Mouse (Mus musculus): Measurements from ENCODE around the gene Il1r2. TPM values are rescaled to one million over a fixed set of nuclear protein-coding genes. Genes with fewer than 3 reads are reported as not detected.

The Il1r2 gene
- polyA plus RNA-seq, 1 experiment from 2014 or later = 4.7 TPM

- no peak overlapping the region for H3K4me2 ChIP-seq (replicated peaks)
- 71% methylated on average over 9 of the region's 9 CpGs for WGBS
- H3K4me1 ChIP-seq = no peaks in the 10 kb centered on the region; the same call in 1 of the 2 replicates
- no peak overlapping the region for H3K27ac ChIP-seq (replicated peaks)
- H3K9ac ChIP-seq = no peak overlapping the region
- no peaks in the 10 kb centered on the region for H3K27me3 ChIP-seq
- H3K9me3 ChIP-seq (replicated peaks) = no peaks in the 10 kb centered on the region
- no peaks in the 10 kb centered on the region for H3K36me3 ChIP-seq
- H3K4me3 ChIP-seq (replicated peaks) = no peak overlapping the region
- ATAC-seq (ENCODE audit: insufficient number of reproducible peaks, low FRiP score, low TSS enrichment, low read depth) = no peak
These were observed 12.5 kb upstream of the Il1r2 start for GRCm38 (mm10) chr1:40061359-40061758.

- Histone ChIP-seq H3K27ac (replicated peaks) (no peak overlapping the region), H3K4me3 (replicated peaks) (no peak overlapping the region), H3K27me3 (no peaks in the 10 kb centered on the region), H3K4me2 (replicated peaks) (no peak overlapping the region), H3K4me1 (no peaks in the 10 kb centered on the region; the same call in 1 of the 2 replicates), H3K36me3 (no peaks in the 10 kb centered on the region), H3K9ac (no peak overlapping the region), H3K9me3 (replicated peaks) (no peaks in the 10 kb centered on the region)
- ATAC-seq (ENCODE audit: insufficient number of reproducible peaks, low FRiP score, low TSS enrichment, low read depth) = no peak
- 61% methylated on average over 4 of the region's 4 CpGs for WGBS
These were observed 10.5 kb upstream of the Il1r2 start for GRCm38 (mm10) chr1:40063409-40063808.

- H3K27me3 ChIP-seq = no peaks in the 10 kb centered on the region
- no peaks in the 10 kb centered on the region for H3K4me1 ChIP-seq
- H3K36me3 ChIP-seq = no peaks in the 10 kb centered on the region
- H3K4me2 ChIP-seq (replicated peaks) = no peak overlapping the region
- no peak overlapping the region for H3K27ac ChIP-seq (replicated peaks)
- no peak overlapping the region for H3K9ac ChIP-seq
- no peak overlapping the region for H3K4me3 ChIP-seq (replicated peaks)
- WGBS = 91% methylated on average over 8 of the region's 8 CpGs
- ATAC-seq (ENCODE audit: insufficient number of reproducible peaks, low FRiP score, low TSS enrichment, low read depth) = no peak
- H3K9me3 ChIP-seq (replicated peaks) = no peaks in the 10 kb centered on the region
These were observed 9.4 kb upstream of the Il1r2 start for GRCm38 (mm10) chr1:40064508-40064907.

- H3K4me2 ChIP-seq (replicated peaks) = no peak overlapping the region
- 76% methylated on average over 4 of the region's 4 CpGs for WGBS
- no peaks in the 10 kb centered on the region for H3K27me3 ChIP-seq
- no peak overlapping the region for H3K4me3 ChIP-seq (replicated peaks)
- no peaks in the 10 kb centered on the region for H3K4me1 ChIP-seq
- H3K36me3 ChIP-seq = no peaks in the 10 kb centered on the region
- H3K9me3 ChIP-seq (replicated peaks) = no peaks in the 10 kb centered on the region
- no peak overlapping the region for H3K9ac ChIP-seq
- ATAC-seq (ENCODE audit: insufficient number of reproducible peaks, low FRiP score, low TSS enrichment, low read depth) = no peak
- no peak overlapping the region for H3K27ac ChIP-seq (replicated peaks)
These were observed 1.3 kb upstream of the Il1r2 start for GRCm38 (mm10) chr1:40072558-40072957.

GRCm38 (mm10) chr1:40077328-40077727, 3.4 kb downstream of the Il1r2 start:
- WGBS = 100% methylated on average over 2 of the region's 2 CpGs
- H3K27ac ChIP-seq (replicated peaks) = no peak overlapping the region
- no peaks in the 10 kb centered on the region for H3K36me3 ChIP-seq
- no peaks in the 10 kb centered on the region for H3K9me3 ChIP-seq (replicated peaks)
- H3K4me1 ChIP-seq = no peaks in the 10 kb centered on the region
- ATAC-seq (ENCODE audit: insufficient number of reproducible peaks, low FRiP score, low TSS enrichment, low read depth) = no peak
- no peak overlapping the region for H3K9ac ChIP-seq
- H3K4me2 ChIP-seq (replicated peaks) = no peak overlapping the region
- no peak overlapping the region for H3K4me3 ChIP-seq (replicated peaks)
- no peaks in the 10 kb centered on the region for H3K27me3 ChIP-seq

- no peak overlapping the region for H3K27ac ChIP-seq (replicated peaks)
- no peak overlapping the region for H3K4me2 ChIP-seq (replicated peaks)
- H3K36me3 ChIP-seq = no peaks in the 10 kb centered on the region
- no peaks in the 10 kb centered on the region for H3K27me3 ChIP-seq
- no peak overlapping the region for H3K4me3 ChIP-seq (replicated peaks)
- H3K4me1 ChIP-seq = peaks cover 6% of the 10 kb centered on the region; the same call in 1 of the 2 replicates
- H3K9me3 ChIP-seq (replicated peaks) = no peaks in the 10 kb centered on the region
- no peak overlapping the region for H3K9ac ChIP-seq
- 63% methylated on average over 2 of the region's 2 CpGs for WGBS
- ATAC-seq (ENCODE audit: insufficient number of reproducible peaks, low FRiP score, low TSS enrichment, low read depth) = no peak
These were observed 7.2 kb downstream of the Il1r2 start for GRCm38 (mm10) chr1:40081041-40081440.

- 53% methylated on average over 3 of the region's 3 CpGs for WGBS
- no peaks in the 10 kb centered on the region for H3K9me3 ChIP-seq (replicated peaks)
- ATAC-seq (ENCODE audit: insufficient number of reproducible peaks, low FRiP score, low TSS enrichment, low read depth) = no peak
- no peaks in the 10 kb centered on the region for H3K27me3 ChIP-seq
- H3K27ac ChIP-seq (replicated peaks) = no peak overlapping the region
- H3K4me2 ChIP-seq (replicated peaks) = no peak overlapping the region
- no peak overlapping the region for H3K9ac ChIP-seq
- H3K36me3 ChIP-seq = no peaks in the 10 kb centered on the region
- no peak overlapping the region for H3K4me3 ChIP-seq (replicated peaks)
- H3K4me1 ChIP-seq = peaks cover 6% of the 10 kb centered on the region; the same call in 1 of the 2 replicates
These were observed 10.5 kb downstream of the Il1r2 start for GRCm38 (mm10) chr1:40084386-40084785.

GRCm38 (mm10) chr1:40085403-40086182, 11.7 kb downstream of the Il1r2 start:
- 0 out of 2 replicates have a peak, but pooled peaks have one; percentile 60 for ATAC-seq (ENCODE audit: insufficient number of reproducible peaks, low FRiP score, low TSS enrichment, low read depth)
- no peaks in the 10 kb centered on the region for H3K9me3 ChIP-seq (replicated peaks)
- H3K27me3 ChIP-seq = no peaks in the 10 kb centered on the region
- 2% methylated on average over 25 of the region's 25 CpGs for WGBS
- H3K4me2 ChIP-seq (replicated peaks) = peak overlapping the region; percentile 70
- H3K36me3 ChIP-seq = no peaks in the 10 kb centered on the region
- peak overlapping the region; percentile 46 for H3K4me3 ChIP-seq (replicated peaks)
- no peak overlapping the region for H3K27ac ChIP-seq (replicated peaks)
- peaks cover 6% of the 10 kb centered on the region; the same call in 1 of the 2 replicates for H3K4me1 ChIP-seq
- H3K9ac ChIP-seq = peak overlapping the region; percentile 27; the same call in 1 of the 2 replicates

- Histone ChIP-seq H3K4me1 (no peaks in the 10 kb centered on the region), H3K4me2 (replicated peaks) (no peak overlapping the region), H3K9ac (no peak overlapping the region), H3K27me3 (no peaks in the 10 kb centered on the region), H3K36me3 (no peaks in the 10 kb centered on the region), H3K9me3 (replicated peaks) (no peaks in the 10 kb centered on the region), H3K27ac (replicated peaks) (no peak overlapping the region), H3K4me3 (replicated peaks) (no peak overlapping the region)
- WGBS = 86% methylated on average over 9 of the region's 9 CpGs
- ATAC-seq (ENCODE audit: insufficient number of reproducible peaks, low FRiP score, low TSS enrichment, low read depth) = no peak
These were observed 17.3 kb downstream of the Il1r2 start for GRCm38 (mm10) chr1:40091160-40091559.

GRCm38 (mm10) chr1:40092541-40092940, 18.7 kb downstream of the Il1r2 start:
- whole genome bisulfite sequencing = 59% methylated on average over 6 of the region's 6 CpGs
- H3K27me3 ChIP-seq = no peaks in the 10 kb centered on the region
- ATAC-seq (ENCODE audit: insufficient number of reproducible peaks, low FRiP score, low TSS enrichment, low read depth) = no peak

GRCm38 (mm10) chr1:40094601-40095304, 20.9 kb downstream of the Il1r2 start:
- H3K9ac ChIP-seq = no peak overlapping the region
- H3K27me3 ChIP-seq = no peaks in the 10 kb centered on the region
- WGBS = 37% methylated on average over 3 of the region's 3 CpGs
- peak; percentile 51 for ATAC-seq (ENCODE audit: insufficient number of reproducible peaks, low FRiP score, low TSS enrichment, low read depth)
- H3K27ac ChIP-seq (replicated peaks) = peak overlapping the region; percentile 61
- no peaks in the 10 kb centered on the region for H3K36me3 ChIP-seq
- H3K4me3 ChIP-seq (replicated peaks) = no peak overlapping the region
- H3K9me3 ChIP-seq (replicated peaks) = no peaks in the 10 kb centered on the region
- H3K4me1 ChIP-seq = no peaks in the 10 kb centered on the region
- H3K4me2 ChIP-seq (replicated peaks) = no peak overlapping the region

More at GRCm38 (mm10) chr1:40092541-40092940, 18.7 kb downstream of the Il1r2 start:
- Histone ChIP-seq H3K27ac (replicated peaks) (no peak overlapping the region), H3K4me3 (replicated peaks) (no peak overlapping the region), H3K4me2 (replicated peaks) (no peak overlapping the region), H3K9me3 (replicated peaks) (no peaks in the 10 kb centered on the region), H3K36me3 (no peaks in the 10 kb centered on the region), H3K9ac (no peak overlapping the region), H3K4me1 (no peaks in the 10 kb centered on the region)

All from embryonic facial prominence, embryonic 15.5 days (tissue).